Mouse (Mus musculus) left cerebral cortex, adult 6 months (tissue): ENCODE results near the gene Fcer2a. TPM values are rescaled to one million over a fixed set of nuclear protein-coding genes. Genes with fewer than 3 reads are reported as not detected.

Experiments used
- long read RNA-seq, 2 experiments: library from polyadenylated mRNA; unstranded; transcript quantifications; one replicate each; pipeline ENCODE4 v2.0.0; 2019 to 2020
- polyA plus RNA-seq: library from polyadenylated mRNA; unstranded; fragments of <200 nt; fragmentation: Nextera tagmentation; gene quantifications from 2 replicates; pipeline ENCODE4 v1.2.3, GENCODE M21; 2021

Gene Fcer2a
- polyA plus RNA-seq, result 0.05 TPM in 1 of 2 replicates, not detected in the other
- long read RNA-seq, experiment 1, partial matches to known transcripts, result 0 of 1 reads
- long read RNA-seq, experiment 1, other reads (novel, unspliced or antisense), result 1 of 1 reads
- long read RNA-seq, experiment 2, partial matches to known transcripts, result 0 of 1 reads
- long read RNA-seq, experiment 2, other reads (novel, unspliced or antisense), result 1 of 1 reads

GRCm38 (mm10) chr8:3694121-3694520 is at the start of gene Fcer2a:
TSS of gene Fcer2a (minus strand) at chr8:3694175.

GRCm38 (mm10) chr8:3720551-3720950 is 26.6 kb upstream of the Fcer2a start, which contains the start of gene Clec4g:
TSS of gene Clec4g (minus strand) at chr8:3720651.

GRCm38 (mm10) chr8:3676131-3676992 is 17.6 kb downstream of the Fcer2a start, which contains the start of gene Trappc5:
TSS of gene Trappc5 (plus strand) at chr8:3676299.

DNA sequence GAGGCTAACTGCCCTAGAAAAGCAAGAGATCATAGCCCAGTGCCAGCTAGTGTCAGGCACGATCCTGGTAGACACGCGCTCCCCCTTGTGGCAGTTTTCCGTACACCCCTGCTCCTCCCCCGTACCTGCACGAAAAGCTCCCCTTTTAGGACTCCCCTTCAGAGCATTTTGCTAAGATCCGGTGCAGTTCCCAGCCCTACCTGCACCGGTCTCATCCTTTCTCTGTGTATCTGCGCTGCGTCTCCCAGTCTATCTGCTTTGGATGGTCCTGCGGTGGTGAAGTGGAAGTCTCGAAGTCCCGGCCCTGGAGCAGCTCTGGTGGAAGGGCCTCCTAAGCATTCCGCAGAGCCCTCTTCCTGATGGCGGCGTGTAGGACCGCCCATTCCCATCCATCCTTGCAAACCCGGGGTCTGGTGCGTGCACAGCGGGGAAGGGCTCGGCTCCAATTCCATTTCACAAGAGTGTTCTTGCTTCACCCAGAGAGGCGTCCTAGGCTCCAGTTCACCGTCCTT is 21.9 kb downstream of the Fcer2a start, which contains the start of gene Fcor:
TSS of gene Fcor (minus strand) at position 383 of the 512 bp plus-strand sequence.

GRCm38 (mm10) chr8:3665507-3665906 is 28.5 kb downstream of the Fcer2a start, which contains the start of gene Mcemp1:
TSS of gene Mcemp1 (plus strand) at chr8:3665754.

DNA sequence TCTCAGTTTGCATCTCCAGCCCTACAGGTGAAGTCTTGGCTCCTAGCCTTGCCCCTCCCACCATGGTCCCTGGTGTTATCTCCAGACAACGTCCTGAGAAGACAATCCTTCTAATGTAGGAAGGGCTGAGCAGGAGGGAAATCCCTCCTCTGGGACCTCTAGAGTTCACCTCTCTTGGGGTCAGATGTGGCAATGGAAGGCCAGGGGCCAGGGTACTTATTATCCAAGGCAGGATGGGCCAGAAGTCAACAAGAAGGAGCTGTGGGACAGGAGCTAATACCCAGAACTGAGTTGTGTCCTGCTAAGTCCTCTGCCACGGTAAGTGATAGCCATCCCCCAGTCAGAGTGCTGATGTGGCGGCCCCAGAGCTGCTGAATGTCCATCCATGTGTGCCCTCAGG is 38.4 kb downstream of the Fcer2a start, which contains the start of gene Retn:
TSS of gene Retn (plus strand) at position 245 of the 400 bp plus-strand sequence.

Other genes with a start within 250 kb of the Fcer2a start
- 1.1 and 1.6 TPM in 2 replicates for gene Pex11g, start 226.5 kb downstream of the Fcer2a start, polyA plus RNA-seq
- gene Tex45, start 223.3 kb downstream of the Fcer2a start, polyA plus RNA-seq, result 0.06 TPM in 1 of 2 replicates, not detected in the other
- gene Zfp358, start 201.0 kb downstream of the Fcer2a start, polyA plus RNA-seq, result 8.2 and 24.2 TPM in 2 replicates
- 37.8 and 71.3 TPM in 2 replicates for gene Mcoln1, start 193.7 kb downstream of the Fcer2a start, polyA plus RNA-seq
- 10.3 and 13.0 TPM in 2 replicates for gene Pnpla6, start 178.8 kb downstream of the Fcer2a start, polyA plus RNA-seq
- gene C330021F23Rik, start 126.2 kb downstream of the Fcer2a start, polyA plus RNA-seq, result 0.14 and 0.26 TPM in 2 replicates
- gene Camsap3, start 106.9 kb downstream of the Fcer2a start, polyA plus RNA-seq, result 5.9 and 11.8 TPM in 2 replicates
- 21.7 and 27.5 TPM in 2 replicates for gene Xab2, start 72.9 kb downstream of the Fcer2a start, polyA plus RNA-seq
- 129 and 140 TPM in 2 replicates for gene Pet100, start 72.6 kb downstream of the Fcer2a start, polyA plus RNA-seq
- 0.61 TPM in 1 of 2 replicates, not detected in the other for gene Pcp2, start 68.6 kb downstream of the Fcer2a start, polyA plus RNA-seq
- gene Stxbp2, start 63.2 kb downstream of the Fcer2a start, polyA plus RNA-seq, result 10.6 and 12.6 TPM in 2 replicates
- gene Retn, start 38.4 kb downstream of the Fcer2a start, polyA plus RNA-seq, result 1.0 and 1.8 TPM in 2 replicates
- 0.24 TPM in 1 of 2 replicates, not detected in the other for gene Mcemp1, start 28.4 kb downstream of the Fcer2a start, polyA plus RNA-seq
- 50.2 and 52.3 TPM in 2 replicates for gene Fcor, start 21.8 kb downstream of the Fcer2a start, polyA plus RNA-seq
- gene Trappc5, start 17.9 kb downstream of the Fcer2a start, polyA plus RNA-seq, result 22.8 and 24.6 TPM in 2 replicates
- gene Clec4g, start 26.5 kb upstream of the Fcer2a start, polyA plus RNA-seq, result 0.33 TPM in 1 of 2 replicates, not detected in the other
- 3.2 and 3.4 TPM in 2 replicates for gene Cd209a, start 54.8 kb upstream of the Fcer2a start, polyA plus RNA-seq
- gene Cd209e, start 160.1 kb upstream of the Fcer2a start, polyA plus RNA-seq, result 0.11 TPM in 1 of 2 replicates, not detected in the other
- 0.31 TPM in 1 of 2 replicates, not detected in the other for gene Cd209d, start 184.4 kb upstream of the Fcer2a start, polyA plus RNA-seq
- gene Cd209b, start 232.7 kb upstream of the Fcer2a start, polyA plus RNA-seq, result 0.68 and 0.85 TPM in 2 replicates